Mouse (Mus musculus): ENCODE data around the gene Klf12.

Gene Klf12

GRCm38 (mm10) chr14:100134304-100134703 lies 150.2 kb downstream of the Klf12 start:
- no peak for DNase-seq (ENCODE audit: low spot score in 2 of 2)

- no peak for DNase-seq (ENCODE audit: low spot score in 2 of 2)
Measured at GRCm38 (mm10) chr14:100132479-100132878, 152.0 kb downstream of the Klf12 start.

- no peak for DNase-seq (ENCODE audit: low spot score in 2 of 2)
Measured at GRCm38 (mm10) chr14:100126126-100126525, 158.4 kb downstream of the Klf12 start.

- DNase-seq (ENCODE audit: low spot score in 2 of 2), result no peak
Measured at GRCm38 (mm10) chr14:100121075-100121474, 163.4 kb downstream of the Klf12 start.

GRCm38 (mm10) chr14:100119866-100120265 lies 164.6 kb downstream of the Klf12 start:
- no peak for DNase-seq (ENCODE audit: low spot score in 2 of 2)

GRCm38 (mm10) chr14:100113419-100113818 lies 171.1 kb downstream of the Klf12 start:
- no peak for DNase-seq (ENCODE audit: low spot score in 2 of 2)

GRCm38 (mm10) chr14:100111735-100112134 lies 172.7 kb downstream of the Klf12 start:
- no peak for DNase-seq (ENCODE audit: low spot score in 2 of 2)

GRCm38 (mm10) chr14:100109563-100109962 lies 174.9 kb downstream of the Klf12 start:
- DNase-seq (ENCODE audit: low spot score in 2 of 2), result no peak

- no peak for DNase-seq (ENCODE audit: low spot score in 2 of 2)
Measured at GRCm38 (mm10) chr14:100105570-100105969, 178.9 kb downstream of the Klf12 start.

GRCm38 (mm10) chr14:100104818-100105217 lies 179.7 kb downstream of the Klf12 start:
- DNase-seq (ENCODE audit: low spot score in 2 of 2), result no peak

- no peak for DNase-seq (ENCODE audit: low spot score in 2 of 2)
Measured at GRCm38 (mm10) chr14:100103818-100104217, 180.7 kb downstream of the Klf12 start.

- no peak for DNase-seq (ENCODE audit: low spot score in 2 of 2)
Measured at GRCm38 (mm10) chr14:100097208-100098189, 187.0 kb downstream of the Klf12 start.

- no peak for DNase-seq (ENCODE audit: low spot score in 2 of 2)
Measured at GRCm38 (mm10) chr14:100095730-100096129, 188.7 kb downstream of the Klf12 start.

GRCm38 (mm10) chr14:100090517-100090916 lies 194.0 kb downstream of the Klf12 start:
- peak in 1 of 2 experiments; percentile 7 for DNase-seq (ENCODE audit: low spot score in 2 of 2)

GRCm38 (mm10) chr14:100079620-100080019 lies 204.9 kb downstream of the Klf12 start:
- DNase-seq (ENCODE audit: low spot score in 2 of 2), result no peak

- no peak for DNase-seq (ENCODE audit: low spot score in 2 of 2)
Measured at GRCm38 (mm10) chr14:100072431-100073195, 211.9 kb downstream of the Klf12 start.

GRCm38 (mm10) chr14:100069543-100070090 lies 214.9 kb downstream of the Klf12 start:
- no peak for DNase-seq (ENCODE audit: low spot score in 2 of 2)

- no peak for DNase-seq (ENCODE audit: low spot score in 2 of 2)
Measured at GRCm38 (mm10) chr14:100068715-100069114, 215.8 kb downstream of the Klf12 start.

GRCm38 (mm10) chr14:100062516-100062915 lies 222.0 kb downstream of the Klf12 start:
- no peak for DNase-seq (ENCODE audit: low spot score in 2 of 2)

GRCm38 (mm10) chr14:100054150-100054549 lies 230.3 kb downstream of the Klf12 start:
- DNase-seq (ENCODE audit: low spot score in 2 of 2), result no peak

- no peak for DNase-seq (ENCODE audit: low spot score in 2 of 2)
Measured at GRCm38 (mm10) chr14:100053456-100053855, 231.0 kb downstream of the Klf12 start.

GRCm38 (mm10) chr14:100052876-100053275 lies 231.6 kb downstream of the Klf12 start:
- DNase-seq (ENCODE audit: low spot score in 2 of 2), result no peak
